28 mouse cellular contexts compared by ENCODE assay signal in genomic region chr7:100433295-100433694, GRCm38 (mm10). TPM values are rescaled to one million over a fixed set of nuclear protein-coding genes. Genes with fewer than 3 reads are reported as not detected.
DNase-seq lines count a peak whose midpoint lies in the region; ATAC-seq and TF ChIP-seq lines count a peak whose summit lies in the region.
"Had no signal": no experiment of that assay in that cellular context is flagged by ENCODE, and none has a peak within 500 bp of the region (broad histone marks: within the 10 kb centered on the region; RNA-seq: fewer than 3 reads in every experiment).

No protein-coding gene starts in this region.

- peaks cover 76% of the 10 kb centered on the region for H3K36me3 ChIP-seq in heart, embryonic 10.5 days
- peaks cover 34% of the 10 kb centered on the region for H3K36me3 ChIP-seq in intestine, postnatal 0 days (ENCODE audit: control insufficient read depth, insufficient read depth)
- peaks cover 16% of the 10 kb centered on the region for H3K36me3 ChIP-seq in stomach, postnatal 0 days (ENCODE audit: control insufficient read depth, insufficient read depth, low read length)
- H3K36me3 ChIP-seq in neural tube, embryonic 15.5 days: peaks cover 74% of the 10 kb centered on the region

- no peak overlapping the region for H3K27ac ChIP-seq in heart, embryonic 10.5 days
- no peak overlapping the region for H3K27ac ChIP-seq in intestine, postnatal 0 days (ENCODE audit: low read depth, low read length)
- H3K27ac ChIP-seq in stomach, postnatal 0 days (replicated peaks): no peak overlapping the region
- H3K27ac ChIP-seq in neural tube, embryonic 15.5 days (replicated peaks): no peak overlapping the region
- H3K27ac ChIP-seq: embryonic facial prominence, embryonic 13.5 days; embryonic facial prominence, embryonic 15.5 days; forebrain, embryonic 10.5 days; forebrain, embryonic 12.5 days had no signal

- TF ChIP-seq EP300 in stomach, postnatal 0 days (optimal IDR thresholded peaks at IDR 0.05): no peak

- H3K4me1 ChIP-seq in heart, embryonic 10.5 days: 0 out of 2 replicates have a peak, but pooled peaks cover 5% of the 10 kb centered on the region
- H3K4me1 ChIP-seq in intestine, postnatal 0 days (replicated peaks; ENCODE audit: control insufficient read depth, insufficient read depth, low read length): no peaks in the 10 kb centered on the region
- no peaks in the 10 kb centered on the region; the same call in 1 of the 2 replicates for H3K4me1 ChIP-seq in stomach, postnatal 0 days (replicated peaks; ENCODE audit: control insufficient read depth, insufficient read depth)
- H3K4me1 ChIP-seq in neural tube, embryonic 15.5 days: no peaks in the 10 kb centered on the region
- H3K4me1 ChIP-seq: embryonic facial prominence, embryonic 15.5 days; forebrain, embryonic 10.5 days; forebrain, embryonic 12.5 days had no signal

- no peaks in the 10 kb centered on the region for H3K27me3 ChIP-seq in heart, embryonic 10.5 days (ENCODE audit: insufficient read depth, poor library complexity, severe bottlenecking)
- H3K27me3 ChIP-seq in intestine, postnatal 0 days (replicated peaks; ENCODE audit: control insufficient read depth, insufficient read depth, low read length): no peaks in the 10 kb centered on the region
- no peaks in the 10 kb centered on the region for H3K27me3 ChIP-seq in stomach, postnatal 0 days (ENCODE audit: control insufficient read depth, insufficient read depth, low read length)
- H3K27me3 ChIP-seq in neural tube, embryonic 15.5 days (replicated peaks): no peaks in the 10 kb centered on the region
- H3K27me3 ChIP-seq: CH12.LX; embryonic facial prominence, embryonic 13.5 days; embryonic facial prominence, embryonic 15.5 days; forebrain, embryonic 12.5 days; Patski had no signal

- peak; percentile 76 for DNase-seq in heart, adult 11 months
- no peak for DNase-seq in heart, embryonic 10.5 days (ENCODE audit: low spot score)
- peak; percentile 30 for DNase-seq in R1 (ENCODE audit: low read depth, low spot score)
- peak; percentile 58 for DNase-seq in stomach, postnatal 0 days (ENCODE audit: low spot score)
- DNase-seq: adrenal gland, adult 8-10 months; B cell, adult 2 months; cerebellum, adult 11 months; cerebellum, adult 18-20 months; cerebellum, adult 8-10 months; cerebellum, adult 9-11 months; cerebellum, postnatal 14 days; cerebellum, postnatal 36 days; embryo, embryonic 11 days had no signal

- H3K9ac ChIP-seq in intestine, postnatal 0 days (ENCODE audit: low read depth, low read length): no peak overlapping the region
- no peak overlapping the region for H3K9ac ChIP-seq in stomach, postnatal 0 days (ENCODE audit: low read length)
- no peak overlapping the region for H3K9ac ChIP-seq in neural tube, embryonic 15.5 days (replicated peaks)
- H3K9ac ChIP-seq: embryonic facial prominence, embryonic 13.5 days; embryonic facial prominence, embryonic 15.5 days; forebrain, embryonic 12.5 days had no signal

- H3K4me2 ChIP-seq in intestine, postnatal 0 days (replicated peaks; ENCODE audit: low read depth): no peak overlapping the region
- H3K4me2 ChIP-seq in stomach, postnatal 0 days (replicated peaks; ENCODE audit: low read depth): no peak overlapping the region
- H3K4me2 ChIP-seq in neural tube, embryonic 15.5 days: no peak overlapping the region
- H3K4me2 ChIP-seq: embryonic facial prominence, embryonic 13.5 days; embryonic facial prominence, embryonic 15.5 days; forebrain, embryonic 12.5 days had no signal

- no peak for TF ChIP-seq CTCF in intestine, postnatal 0 days (IDR thresholded peaks at IDR 0.05; ENCODE audit: low read depth)
- TF ChIP-seq CTCF in stomach, postnatal 0 days (IDR thresholded peaks at IDR 0.05; ENCODE audit: low read depth): no peak

- ATAC-seq in intestine, postnatal 0 days: peak; percentile 64; the same call in 1 of the 2 replicates
- peak; percentile 66 for ATAC-seq in stomach, postnatal 0 days (ENCODE audit: low FRiP score, low TSS enrichment)
- no peak for ATAC-seq in neural tube, embryonic 15.5 days (ENCODE audit: low FRiP score)
- ATAC-seq in inflammation-experienced regulatory T-cells, adult 6 months: no peak
- ATAC-seq: CD4-positive, CD25-positive, alpha-beta regulatory T cell, adult 4 months; forebrain, embryonic 14.5 days; forebrain, embryonic 16.5 days; Patski had no signal

- 88% methylated on average over 6 of the region's 6 CpGs for WGBS in heart, embryonic 10.5 days
- 56% methylated on average over 6 of the region's 6 CpGs for WGBS in intestine, postnatal 0 days
- WGBS in stomach, postnatal 0 days: 67% methylated on average over 6 of the region's 6 CpGs
- 92% methylated on average over 6 of the region's 6 CpGs for WGBS in neural tube, embryonic 15.5 days

- no peaks in the 10 kb centered on the region for H3K9me3 ChIP-seq in heart, embryonic 10.5 days
- H3K9me3 ChIP-seq in intestine, postnatal 0 days (ENCODE audit: control insufficient read depth): no peaks in the 10 kb centered on the region
- H3K9me3 ChIP-seq in stomach, postnatal 0 days (ENCODE audit: control insufficient read depth, low read length): no peaks in the 10 kb centered on the region
- H3K9me3 ChIP-seq in neural tube, embryonic 15.5 days (replicated peaks): no peaks in the 10 kb centered on the region
- H3K9me3 ChIP-seq: embryonic facial prominence, embryonic 13.5 days; embryonic facial prominence, embryonic 15.5 days; forebrain, embryonic 10.5 days; forebrain, embryonic 12.5 days; G1E had no signal

- no peak overlapping the region for H3K4me3 ChIP-seq in heart, embryonic 10.5 days
- no peak overlapping the region for H3K4me3 ChIP-seq in intestine, postnatal 0 days (ENCODE audit: low read depth, low read length)
- H3K4me3 ChIP-seq in stomach, postnatal 0 days (ENCODE audit: low read depth, low read length): no peak overlapping the region
- no peak overlapping the region for H3K4me3 ChIP-seq in neural tube, embryonic 15.5 days (replicated peaks)
- H3K4me3 ChIP-seq: embryonic facial prominence, embryonic 13.5 days; embryonic facial prominence, embryonic 15.5 days; erythroblast, embryonic 14.5 days; forebrain, embryonic 10.5 days; forebrain, embryonic 12.5 days had no signal

RNA-seq across cellular contexts. Expression of gene Ucp3, which starts 39.5 kb away (rescaled TPM):
- polyA plus RNA-seq in heart, embryonic 10.5 days (2016; fragmentation: Nextera tagmentation; extraction: Ambion mirVana): 0.05 and 0.14 TPM in 2 replicates
- not detected in 2 replicates for polyA plus RNA-seq in intestine, postnatal 0 days (2015; fragmentation: Nextera tagmentation; extraction: Ambion mirVana)
- 1.4 and 1.7 TPM in 2 replicates for polyA plus RNA-seq in stomach, postnatal 0 days (2015; fragmentation: Nextera tagmentation; extraction: Ambion mirVana)
- polyA plus RNA-seq in neural tube, embryonic 15.5 days (2015; fragmentation: Nextera tagmentation; extraction: Ambion mirVana): not detected in 2 replicates
- polyA plus RNA-seq in inflammation-experienced regulatory T-cells, adult 6 months (2017; shearing (Covaris generic)): under 1 TPM in 1 of 3 experiments, not detected in 2; 0.55 TPM
- polyA plus RNA-seq: CD4-positive, CD25-positive, alpha-beta regulatory T cell, adult 4 months; embryonic facial prominence, embryonic 11.5 days; embryonic facial prominence, embryonic 13.5 days; erythroblast, embryonic 14.5 days; forebrain, embryonic 10.5 days; forebrain, embryonic 12.5 days; forebrain, embryonic 14.5 days; forebrain, embryonic 16.5 days; G1E had no signal

RNA-seq across cellular contexts. Expression of gene Ucp2, which starts 59.8 kb away (rescaled TPM):
- polyA plus RNA-seq in heart, embryonic 10.5 days (2016; fragmentation: Nextera tagmentation; extraction: Ambion mirVana): 165 and 231 TPM in 2 replicates
- polyA plus RNA-seq in intestine, postnatal 0 days (2015; fragmentation: Nextera tagmentation; extraction: Ambion mirVana): 266 and 281 TPM in 2 replicates
- 618 and 662 TPM in 2 replicates for polyA plus RNA-seq in stomach, postnatal 0 days (2015; fragmentation: Nextera tagmentation; extraction: Ambion mirVana)
- 71.5 and 149 TPM in 2 replicates for polyA plus RNA-seq in neural tube, embryonic 15.5 days (2015; fragmentation: Nextera tagmentation; extraction: Ambion mirVana)
- polyA plus RNA-seq in inflammation-experienced regulatory T-cells, adult 6 months (2017; shearing (Covaris generic)): 1,000 to 10,000 TPM; 1,111 to 1,581 (median 1,117) TPM

Comparison
In these comparisons a context has a peak if more than half of its experiments do, and no peak if none do; other contexts are left out.
1. ATAC-seq: peak in intestine, postnatal 0 days (single experiment) and stomach, postnatal 0 days (single experiment); none in neural tube, embryonic 15.5 days (single experiment) and inflammation-experienced regulatory T-cells, adult 6 months (single experiment).